Mouse (Mus musculus): ENCODE measurements at regions not wholly inside any gene's neighbourhood (a gene's known extent, or its start where the extent isn't known, plus 50 kb on each side); places are given as distances from the start of the nearest gene placed in this dataset.

GRCm38 (mm10) chr4:101319681-101320220, 54.7 kb upstream of the Jak1 start:
- TF ChIP-seq GATA1 (IDR thresholded peaks at IDR 0.05; ENCODE audit: borderline replicate concordance, low read length): no peak
- no peak for TF ChIP-seq FLI1 (IDR thresholded peaks at IDR 0.05; ENCODE audit: low read length)

Measured in megakaryocyte, embryonic 14.5 days (primary cell).